Comparison of ENCODE assay signal across 10 mouse cellular contexts in the genomic region with DNA sequence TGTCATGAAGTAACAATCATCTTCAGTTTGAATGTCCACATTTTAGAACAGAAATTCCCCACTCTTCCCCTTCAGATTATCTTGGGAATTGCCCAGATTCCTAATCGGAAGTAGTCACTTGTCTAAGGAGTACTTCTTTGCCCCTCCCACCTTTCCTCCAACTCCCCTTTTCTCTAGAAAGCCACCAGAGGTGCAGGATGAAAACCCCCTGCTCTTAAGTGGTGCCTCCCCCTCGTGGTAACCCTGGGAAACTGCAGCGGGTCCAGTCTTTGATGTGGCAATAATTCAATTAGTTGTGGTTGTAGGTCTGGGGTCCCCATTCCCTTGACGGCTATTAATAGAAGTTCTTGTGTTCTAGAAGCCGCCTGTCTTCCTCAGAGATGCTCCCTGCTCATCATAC.
DNase-seq lines count a peak whose midpoint lies in the region; ATAC-seq and TF ChIP-seq lines count a peak whose summit lies in the region.
"Had no signal": no experiment of that assay in that cellular context is flagged by ENCODE, and none has a peak within 500 bp of the region (broad histone marks: within the 10 kb centered on the region; RNA-seq: fewer than 3 reads in every experiment).

No protein-coding gene starts in this region.

- peak; percentile 71 for TF ChIP-seq CTCF in liver, postnatal 0 days (IDR thresholded peaks at IDR 0.05; ENCODE audit: low read depth)
- TF ChIP-seq CTCF in bone marrow, adult 2 months (IDR thresholded peaks at IDR 0.05; ENCODE audit: control insufficient read depth, insufficient read depth, low read length): peak; percentile 44

- DNase-seq in adrenal gland, adult 18-20 months (ENCODE audit: low spot score in 2 of 2): peak; percentile 32 to 44
- DNase-seq in adrenal gland, adult 8-10 months: no peak
- peak; percentile 29 for DNase-seq in liver, postnatal 0 days
- DNase-seq in liver: no peak
- peak; percentile 49 for DNase-seq in kidney, adult 9 months
- DNase-seq in testis, postnatal 10 days (ENCODE audit: low spot score): peak; percentile 71

- H3K4me2 ChIP-seq in liver, postnatal 0 days (ENCODE audit: low read depth, low read length): no peak overlapping the region
- no peak overlapping the region for H3K4me2 ChIP-seq in intestine, embryonic 15.5 days (replicated peaks)
- H3K4me2 ChIP-seq: heart, embryonic 13.5 days; midbrain, embryonic 12.5 days had no signal

- H3K9ac ChIP-seq in liver, postnatal 0 days (replicated peaks): no peak overlapping the region
- no peak overlapping the region for H3K9ac ChIP-seq in intestine, embryonic 15.5 days
- H3K9ac ChIP-seq: heart, embryonic 13.5 days; midbrain, embryonic 12.5 days had no signal

- TF ChIP-seq POLR2A in bone marrow, adult 2 months (IDR thresholded peaks at IDR 0.05; ENCODE audit: borderline replicate concordance, control insufficient read depth, low read depth, low read length): no peak

- no peak overlapping the region for H3K27ac ChIP-seq in liver, postnatal 0 days (ENCODE audit: low read depth)
- no peak overlapping the region for H3K27ac ChIP-seq in bone marrow, adult 2 months (ENCODE audit: control insufficient read depth, insufficient read depth, low read depth, low read length, poor library complexity)
- no peak overlapping the region for H3K27ac ChIP-seq in intestine, embryonic 15.5 days
- H3K27ac ChIP-seq: heart, embryonic 13.5 days; midbrain, embryonic 12.5 days had no signal

- WGBS in liver, postnatal 0 days (ENCODE audit: insufficient replicate concordance): 30% methylated on average over 5 of the region's 5 CpGs
- WGBS in bone marrow, adult 2 months: 24% methylated on average over 5 of the region's 5 CpGs
- WGBS in intestine, embryonic 15.5 days: 44% methylated on average over 5 of the region's 5 CpGs

- no peak for ATAC-seq in liver, postnatal 0 days
- ATAC-seq in intestine, embryonic 15.5 days: no peak

- H3K4me1 ChIP-seq in liver, postnatal 0 days (ENCODE audit: insufficient read depth): no peaks in the 10 kb centered on the region
- no peaks in the 10 kb centered on the region for H3K4me1 ChIP-seq in bone marrow, adult 2 months (ENCODE audit: control insufficient read depth, insufficient read depth, low read length)
- 0 out of 2 replicates have a peak, but pooled peaks cover 4% of the 10 kb centered on the region for H3K4me1 ChIP-seq in intestine, embryonic 15.5 days (replicated peaks)
- H3K4me1 ChIP-seq: heart, embryonic 13.5 days; midbrain, embryonic 12.5 days had no signal

- no peak for TF ChIP-seq EP300 in liver, postnatal 0 days (IDR thresholded peaks at IDR 0.05; ENCODE audit: low read depth)

- no peaks in the 10 kb centered on the region for H3K36me3 ChIP-seq in liver, postnatal 0 days (replicated peaks; ENCODE audit: insufficient read depth, low read length)
- H3K36me3 ChIP-seq in intestine, embryonic 15.5 days: no peaks in the 10 kb centered on the region
- H3K36me3 ChIP-seq: heart, embryonic 13.5 days; midbrain, embryonic 12.5 days had no signal

- H3K4me3 ChIP-seq in liver, postnatal 0 days (ENCODE audit: low read depth, low read length): no peak overlapping the region
- H3K4me3 ChIP-seq in bone marrow, adult 2 months (replicated peaks; ENCODE audit: control insufficient read depth, low read depth, low read length): no peak overlapping the region
- no peak overlapping the region for H3K4me3 ChIP-seq in intestine, embryonic 15.5 days (replicated peaks)
- H3K4me3 ChIP-seq: heart, embryonic 13.5 days; midbrain, embryonic 12.5 days had no signal

- H3K9me3 ChIP-seq in liver, postnatal 0 days (ENCODE audit: low read length): no peaks in the 10 kb centered on the region
- H3K9me3 ChIP-seq in intestine, embryonic 15.5 days: no peaks in the 10 kb centered on the region
- H3K9me3 ChIP-seq: heart, embryonic 13.5 days; midbrain, embryonic 12.5 days had no signal

- no peaks in the 10 kb centered on the region for H3K27me3 ChIP-seq in liver, postnatal 0 days (ENCODE audit: insufficient read depth, low read length)
- H3K27me3 ChIP-seq in intestine, embryonic 15.5 days (replicated peaks): no peaks in the 10 kb centered on the region
- H3K27me3 ChIP-seq: heart, embryonic 13.5 days; midbrain, embryonic 12.5 days had no signal

Comparison
In these comparisons a context has a peak if more than half of its experiments do, and no peak if none do; other contexts are left out.
1. DNase-seq: peak in adrenal gland, adult 18-20 months (2 of 2), liver, postnatal 0 days (single experiment), kidney, adult 9 months (single experiment) and testis, postnatal 10 days (single experiment); none in adrenal gland, adult 8-10 months (single experiment) and liver (single experiment).